Mouse (Mus musculus): ENCODE data around the gene Olfr71. TPM values are rescaled to one million over a fixed set of nuclear protein-coding genes. Genes with fewer than 3 reads are reported as not detected.
A peak's percentile ranks its signal among the peaks of the same experiment; 100 is the strongest.

Gene Olfr71
- polyA plus RNA-seq, 1 experiment: not detected

DNA sequence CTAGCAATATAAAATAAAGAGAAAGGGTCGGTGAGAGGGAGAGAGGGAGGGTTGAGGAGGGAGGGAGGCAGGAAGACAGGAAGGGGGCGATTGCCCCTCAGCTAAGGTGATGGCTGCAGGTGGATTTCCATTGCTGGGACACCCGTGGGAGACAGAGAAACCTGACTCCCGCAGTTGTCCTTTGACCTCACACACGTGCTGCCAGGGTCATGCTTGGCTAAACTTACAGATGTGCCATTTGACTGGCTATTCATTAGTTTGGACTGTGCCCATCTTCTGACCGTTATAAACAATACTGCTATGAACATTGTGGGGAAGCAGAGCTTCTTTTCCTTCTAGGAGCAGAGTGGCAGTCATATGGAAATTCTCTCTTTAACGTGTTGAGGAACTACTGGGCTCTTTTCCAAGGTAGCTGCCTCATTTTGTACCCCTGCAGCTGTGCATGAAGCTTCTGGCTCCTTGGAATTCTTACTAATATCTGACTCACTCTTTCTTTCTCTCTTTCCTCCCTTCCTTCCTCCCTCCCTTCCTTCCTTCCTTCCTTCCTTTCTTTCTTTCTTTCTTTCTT, 3.7 kb upstream of the Olfr71 start:
- Histone ChIP-seq H3K27me3 (ENCODE audit: control insufficient read depth, insufficient read depth, low read length) (no peaks in the 10 kb centered on the region), H3K27ac (ENCODE audit: control insufficient read depth, insufficient read depth, low read depth, low read length) (no peak overlapping the region), H3K4me3 (ENCODE audit: control insufficient read depth, low read depth, low read length) (no peak overlapping the region), H3K4me1 (ENCODE audit: control insufficient read depth, insufficient read depth, low read length) (no peaks in the 10 kb centered on the region), H3K36me3 (ENCODE audit: control insufficient read depth, insufficient read depth, low read length) (no peaks in the 10 kb centered on the region)
- no peak for TF ChIP-seq POLR2A (IDR thresholded peaks at IDR 0.05; ENCODE audit: control insufficient read depth, low read depth, low read length)

DNA sequence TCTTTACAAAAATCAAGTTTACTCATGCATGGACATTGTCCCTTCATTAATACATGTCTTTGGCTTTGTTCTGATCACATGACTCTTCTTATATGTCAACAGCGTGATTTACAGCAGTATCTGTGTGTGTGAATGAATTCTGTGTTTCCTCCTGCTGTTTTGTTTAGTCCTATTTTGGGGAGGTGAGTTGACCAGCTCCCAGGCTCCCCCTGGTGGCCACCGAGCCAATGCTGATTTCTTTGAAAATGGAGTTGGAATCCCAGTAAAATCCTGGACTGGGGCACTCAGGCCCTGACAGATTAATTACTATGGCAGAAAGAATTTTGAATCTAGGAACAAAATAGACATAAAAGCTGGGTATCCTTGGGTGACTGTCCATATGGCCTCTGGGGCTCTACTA, 1.8 kb upstream of the Olfr71 start:
- no peak overlapping the region for H3K27ac ChIP-seq (ENCODE audit: control insufficient read depth, insufficient read depth, low read depth, low read length)
- H3K36me3 ChIP-seq (ENCODE audit: control insufficient read depth, insufficient read depth, low read length): no peaks in the 10 kb centered on the region
- TF ChIP-seq POLR2A (IDR thresholded peaks at IDR 0.05; ENCODE audit: control insufficient read depth, low read depth, low read length) (no peak), CTCF (IDR thresholded peaks at IDR 0.05; ENCODE audit: control insufficient read depth, insufficient read depth, insufficient replicate concordance, low read depth, low read length) (peak; percentile 74; the same call in 1 of the 2 replicates)
- no peaks in the 10 kb centered on the region for H3K27me3 ChIP-seq (ENCODE audit: control insufficient read depth, insufficient read depth, low read length)
- no peak overlapping the region for H3K4me3 ChIP-seq (ENCODE audit: control insufficient read depth, low read depth, low read length)
- H3K4me1 ChIP-seq (ENCODE audit: control insufficient read depth, insufficient read depth, low read length): no peaks in the 10 kb centered on the region

DNA sequence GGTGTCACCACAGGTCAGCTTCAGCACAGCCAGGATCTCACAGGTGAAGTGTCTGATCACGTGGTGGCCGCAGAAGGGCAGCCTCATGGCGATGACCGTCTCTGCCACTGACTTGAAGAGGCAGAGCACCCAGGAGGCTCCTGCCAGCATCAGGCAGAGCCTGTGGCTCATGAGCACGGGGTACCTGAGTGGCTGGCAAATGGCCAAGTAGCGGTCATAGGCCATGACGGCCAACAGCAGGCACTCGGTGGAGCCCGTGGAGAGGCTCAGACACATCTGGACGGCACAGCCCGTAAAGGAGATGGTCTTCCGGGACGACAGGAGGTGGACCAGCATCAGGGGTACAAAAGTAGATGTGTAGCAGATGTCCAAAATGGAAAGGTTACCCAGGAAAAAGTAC, 4.1 kb downstream of the Olfr71 start:
- no peaks in the 10 kb centered on the region for H3K4me1 ChIP-seq (ENCODE audit: control insufficient read depth, insufficient read depth, low read length)
- no peak overlapping the region for H3K4me3 ChIP-seq (ENCODE audit: control insufficient read depth, low read depth, low read length)
- no peaks in the 10 kb centered on the region for H3K27me3 ChIP-seq (ENCODE audit: control insufficient read depth, insufficient read depth, low read length)
- H3K36me3 ChIP-seq (ENCODE audit: control insufficient read depth, insufficient read depth, low read length): no peaks in the 10 kb centered on the region
- TF ChIP-seq POLR2A (IDR thresholded peaks at IDR 0.05; ENCODE audit: control insufficient read depth, low read depth, low read length) (no peak), CTCF (IDR thresholded peaks at IDR 0.05; ENCODE audit: control insufficient read depth, insufficient read depth, insufficient replicate concordance, low read depth, low read length) (no peak)
- H3K27ac ChIP-seq (ENCODE audit: control insufficient read depth, insufficient read depth, low read depth, low read length): no peak overlapping the region

DNA sequence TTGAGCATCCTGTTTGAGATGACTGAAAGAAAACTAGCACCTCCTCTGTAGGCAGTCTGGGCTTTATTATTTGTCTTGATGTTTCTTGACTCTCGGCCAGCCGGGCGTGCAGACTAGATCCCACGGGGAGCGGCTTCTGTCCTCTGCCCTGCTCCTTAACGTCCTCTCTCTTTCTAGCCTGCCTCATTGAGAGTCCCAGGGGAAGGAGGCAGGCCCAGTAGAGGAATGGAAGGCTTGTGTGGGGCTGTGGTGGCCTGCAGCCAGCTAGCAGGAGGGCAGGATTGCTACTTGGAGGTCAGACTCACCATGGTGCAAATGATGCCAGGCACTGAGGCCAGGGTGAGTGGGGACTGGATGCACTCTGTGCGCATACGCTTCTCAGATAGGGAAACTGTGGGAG, 6.2 kb downstream of the Olfr71 start:
- no peaks in the 10 kb centered on the region for H3K36me3 ChIP-seq (ENCODE audit: control insufficient read depth, insufficient read depth, low read length)
- TF ChIP-seq POLR2A (IDR thresholded peaks at IDR 0.05; ENCODE audit: control insufficient read depth, low read depth, low read length): no peak
- no peak for TF ChIP-seq CTCF (IDR thresholded peaks at IDR 0.05; ENCODE audit: control insufficient read depth, insufficient read depth, insufficient replicate concordance, low read depth, low read length)
- H3K27me3 ChIP-seq (ENCODE audit: control insufficient read depth, insufficient read depth, low read length): no peaks in the 10 kb centered on the region
- no peak overlapping the region for H3K27ac ChIP-seq (ENCODE audit: control insufficient read depth, insufficient read depth, low read depth, low read length)
- no peaks in the 10 kb centered on the region for H3K4me1 ChIP-seq (ENCODE audit: control insufficient read depth, insufficient read depth, low read length)
- H3K4me3 ChIP-seq (ENCODE audit: control insufficient read depth, low read depth, low read length): no peak overlapping the region

DNA sequence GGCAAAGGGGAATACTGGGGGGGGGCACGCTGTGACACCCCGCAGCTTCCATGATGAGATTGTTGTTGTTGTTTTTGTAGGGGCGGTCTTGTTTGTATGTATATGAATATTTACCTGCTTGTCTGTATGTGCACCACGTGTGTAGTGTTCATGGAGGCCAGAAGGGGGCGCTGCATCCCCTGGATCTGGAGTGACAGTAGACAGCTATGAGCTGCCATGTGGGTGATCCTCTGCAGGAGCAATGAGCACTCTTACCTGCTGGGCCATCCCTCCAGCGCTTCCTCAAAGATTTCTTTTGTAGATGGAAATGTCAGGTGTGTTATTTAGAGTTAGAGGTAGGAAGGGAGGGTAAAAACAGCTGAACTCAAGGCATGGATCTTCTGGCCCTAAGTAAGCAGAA, 6.6 kb downstream of the Olfr71 start:
- Histone ChIP-seq H3K4me3 (ENCODE audit: control insufficient read depth, low read depth, low read length) (no peak overlapping the region), H3K4me1 (ENCODE audit: control insufficient read depth, insufficient read depth, low read length) (no peaks in the 10 kb centered on the region), H3K36me3 (ENCODE audit: control insufficient read depth, insufficient read depth, low read length) (no peaks in the 10 kb centered on the region), H3K27ac (ENCODE audit: control insufficient read depth, insufficient read depth, low read depth, low read length) (no peak overlapping the region), H3K27me3 (ENCODE audit: control insufficient read depth, insufficient read depth, low read length) (no peaks in the 10 kb centered on the region)
- TF ChIP-seq POLR2A (IDR thresholded peaks at IDR 0.05; ENCODE audit: control insufficient read depth, low read depth, low read length): no peak
- TF ChIP-seq CTCF (IDR thresholded peaks at IDR 0.05; ENCODE audit: control insufficient read depth, insufficient read depth, insufficient replicate concordance, low read depth, low read length): peak; percentile 86; the same call in 1 of the 2 replicates

DNA sequence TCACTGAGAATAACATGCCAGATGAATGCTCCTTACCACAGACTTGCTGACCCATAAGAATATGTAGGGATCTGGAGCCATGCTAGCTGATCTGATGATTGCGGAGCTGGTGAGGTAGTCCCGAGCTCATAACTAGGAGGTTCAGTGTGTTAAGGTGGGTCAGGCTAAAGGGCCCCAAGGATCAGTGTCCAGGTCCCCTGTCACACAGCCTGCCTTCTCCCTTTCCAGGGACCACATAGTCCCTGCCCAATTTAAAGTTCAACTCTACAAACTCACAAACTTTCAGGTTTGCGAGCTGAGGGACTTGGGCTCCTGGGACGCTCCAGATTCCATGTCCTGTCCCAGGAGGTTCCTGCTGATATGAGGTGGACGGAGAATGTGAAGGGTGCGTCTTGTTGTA, 9.3 kb downstream of the Olfr71 start, which contains the start of gene Olfr70:
Olfr70 (minus strand) TSS at position 101 of the 400 bp plus-strand sequence.
- H3K4me1 ChIP-seq (ENCODE audit: control insufficient read depth, insufficient read depth, low read length): no peaks in the 10 kb centered on the region
- TF ChIP-seq POLR2A (IDR thresholded peaks at IDR 0.05; ENCODE audit: control insufficient read depth, low read depth, low read length): no peak
- TF ChIP-seq CTCF (IDR thresholded peaks at IDR 0.05; ENCODE audit: control insufficient read depth, insufficient read depth, insufficient replicate concordance, low read depth, low read length): no peak
- H3K4me3 ChIP-seq (ENCODE audit: control insufficient read depth, low read depth, low read length): no peak within 1 kb of the TSS
- no peaks in the 10 kb centered on the region for H3K27me3 ChIP-seq (ENCODE audit: control insufficient read depth, insufficient read depth, low read length)
- H3K27ac ChIP-seq (ENCODE audit: control insufficient read depth, insufficient read depth, low read depth, low read length): no peak within 1 kb of the TSS
- H3K36me3 ChIP-seq (ENCODE audit: control insufficient read depth, insufficient read depth, low read length): no peaks in the 10 kb centered on the region

DNA sequence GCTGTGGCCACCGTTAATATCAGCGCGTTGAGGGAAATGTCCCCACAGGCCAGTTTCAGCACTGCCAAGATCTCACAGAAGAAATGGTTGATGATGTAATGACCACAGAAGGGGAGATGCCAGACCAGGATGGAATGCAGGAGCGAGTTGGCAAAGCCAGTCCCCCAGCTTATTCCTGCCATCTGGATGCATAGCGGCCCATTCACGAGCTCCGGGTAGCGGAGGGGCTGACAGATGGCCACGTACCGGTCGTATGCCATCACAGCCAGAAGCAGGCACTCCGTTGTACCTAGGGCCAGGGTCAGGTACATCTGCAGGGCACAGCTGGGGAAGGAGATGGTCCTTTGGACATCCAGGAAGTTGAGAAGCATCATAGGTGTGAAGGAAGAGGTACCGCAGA, 13.5 kb downstream of the Olfr71 start:
- Histone ChIP-seq H3K4me1 (ENCODE audit: control insufficient read depth, insufficient read depth, low read length) (no peaks in the 10 kb centered on the region), H3K36me3 (ENCODE audit: control insufficient read depth, insufficient read depth, low read length) (no peaks in the 10 kb centered on the region), H3K27ac (ENCODE audit: control insufficient read depth, insufficient read depth, low read depth, low read length) (no peak overlapping the region), H3K27me3 (ENCODE audit: control insufficient read depth, insufficient read depth, low read length) (no peaks in the 10 kb centered on the region), H3K4me3 (ENCODE audit: control insufficient read depth, low read depth, low read length) (no peak overlapping the region)
- no peak for TF ChIP-seq POLR2A (IDR thresholded peaks at IDR 0.05; ENCODE audit: control insufficient read depth, low read depth, low read length)
- no peak for TF ChIP-seq CTCF (IDR thresholded peaks at IDR 0.05; ENCODE audit: control insufficient read depth, insufficient read depth, insufficient replicate concordance, low read depth, low read length)

DNA sequence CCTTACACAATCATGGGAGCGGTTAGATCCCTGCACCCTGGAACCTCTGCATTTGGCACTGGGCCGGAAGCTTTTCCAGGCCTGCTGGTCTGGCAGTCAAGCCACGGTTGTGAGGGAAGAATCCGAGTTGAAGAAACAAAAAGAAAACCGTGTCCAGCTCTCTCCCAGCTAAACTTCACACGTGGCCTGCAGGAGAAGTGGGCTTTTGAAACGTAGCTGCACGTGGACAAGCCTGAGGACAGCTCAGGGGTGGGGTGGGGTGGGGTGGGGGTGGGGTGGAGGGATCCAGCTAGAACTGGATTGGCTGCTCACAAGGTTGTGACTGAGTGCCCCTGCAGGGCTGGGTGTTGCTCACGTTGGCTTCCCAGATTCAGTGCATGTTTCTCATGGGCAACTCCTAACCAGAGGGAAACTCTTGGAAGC, 14.8 kb downstream of the Olfr71 start:
- Histone ChIP-seq H3K27me3 (ENCODE audit: control insufficient read depth, insufficient read depth, low read length) (no peaks in the 10 kb centered on the region), H3K36me3 (ENCODE audit: control insufficient read depth, insufficient read depth, low read length) (no peaks in the 10 kb centered on the region), H3K27ac (ENCODE audit: control insufficient read depth, insufficient read depth, low read depth, low read length) (no peak overlapping the region), H3K4me1 (ENCODE audit: control insufficient read depth, insufficient read depth, low read length) (no peaks in the 10 kb centered on the region), H3K4me3 (ENCODE audit: control insufficient read depth, low read depth, low read length) (no peak overlapping the region)
- TF ChIP-seq CTCF (IDR thresholded peaks at IDR 0.05; ENCODE audit: control insufficient read depth, insufficient read depth, insufficient replicate concordance, low read depth, low read length) (no peak), POLR2A (IDR thresholded peaks at IDR 0.05; ENCODE audit: control insufficient read depth, low read depth, low read length) (no peak)
